Mouse (Mus musculus) lung, embryonic 16.5 days (tissue): Measurements from ENCODE around the gene Ripply1. TPM values are rescaled to one million over a fixed set of nuclear protein-coding genes. Genes with fewer than 3 reads are reported as not detected.

Source experiments
- ATAC-seq: fragments of 200-750 bp; cut with Nextera tagmentation; 2 replicates; pipeline ENCODE4 v1.8.0; 2017; ENCODE audit warnings: low read depth, mild to moderate bottlenecking, moderate library complexity
- H3K27ac ChIP-seq: fragments of 300-500 bp; sonication (generic); 2 replicates; pipeline ENCODE4 v1.5.1; 2014; ENCODE audit warnings: mild to moderate bottlenecking, control low read depth, low read length
- H3K27me3 ChIP-seq: fragments of 300-500 bp; sonication (generic); 2 replicates; pipeline ENCODE4 v1.6.1; 2014; ENCODE audit warnings: low read depth, low read length, mixed read lengths; ENCODE audit not compliant: control insufficient read depth, insufficient read depth
- H3K36me3 ChIP-seq: fragments of 300-500 bp; sonication (generic); 2 replicates; pipeline ENCODE4 v1.6.1; 2014; ENCODE audit warnings: low read length; ENCODE audit not compliant: control insufficient read depth, insufficient read depth
- H3K4me1 ChIP-seq: fragments of 300-500 bp; sonication (generic); replicated peaks from 2 replicates; pipeline ENCODE4 v1.6.1; 2014; ENCODE audit warnings: low read length, mixed read lengths; ENCODE audit not compliant: control insufficient read depth, insufficient read depth
- H3K4me2 ChIP-seq: fragments of 300-500 bp; sonication (generic); 2 replicates; pipeline ENCODE4 v1.6.1; 2014; ENCODE audit warnings: low read depth, low read length, control low read depth
- H3K4me3 ChIP-seq: fragments of 300-500 bp; sonication (generic); 2 replicates; pipeline ENCODE4 v1.5.1; 2014; ENCODE audit warnings: mild to moderate bottlenecking, low read length, control low read depth
- H3K9ac ChIP-seq: fragments of 300-500 bp; sonication (generic); 2 replicates; pipeline ENCODE4 v1.6.1; 2014; ENCODE audit warnings: low read length, control low read depth
- H3K9me3 ChIP-seq: fragments of 300-500 bp; sonication (generic); 2 replicates; pipeline ENCODE4 v1.6.1; 2016; ENCODE audit warnings: low read length; ENCODE audit not compliant: control insufficient read depth
- WGBS: fragments of 180-500 bp; shearing (Covaris S2); extraction: QIAGEN DNeasy Blood & Tissue Kit; methylation state at CpG from one replicate; pipeline ENCODE4 v1.1.7; 2014; 5-methylcytosine and 5-hydroxymethylcytosine counted together
- polyA plus RNA-seq: library from polyadenylated mRNA; unstranded; fragments of >200 nt; fragmentation: Nextera tagmentation; extraction: Ambion mirVana; gene quantifications from 2 replicates; pipeline ENCODE4 v1.2.1, GENCODE M21; 2015

Ripply1 gene
- 0.28 TPM in 1 of 2 replicates, not detected in the other for polyA plus RNA-seq

DNA sequence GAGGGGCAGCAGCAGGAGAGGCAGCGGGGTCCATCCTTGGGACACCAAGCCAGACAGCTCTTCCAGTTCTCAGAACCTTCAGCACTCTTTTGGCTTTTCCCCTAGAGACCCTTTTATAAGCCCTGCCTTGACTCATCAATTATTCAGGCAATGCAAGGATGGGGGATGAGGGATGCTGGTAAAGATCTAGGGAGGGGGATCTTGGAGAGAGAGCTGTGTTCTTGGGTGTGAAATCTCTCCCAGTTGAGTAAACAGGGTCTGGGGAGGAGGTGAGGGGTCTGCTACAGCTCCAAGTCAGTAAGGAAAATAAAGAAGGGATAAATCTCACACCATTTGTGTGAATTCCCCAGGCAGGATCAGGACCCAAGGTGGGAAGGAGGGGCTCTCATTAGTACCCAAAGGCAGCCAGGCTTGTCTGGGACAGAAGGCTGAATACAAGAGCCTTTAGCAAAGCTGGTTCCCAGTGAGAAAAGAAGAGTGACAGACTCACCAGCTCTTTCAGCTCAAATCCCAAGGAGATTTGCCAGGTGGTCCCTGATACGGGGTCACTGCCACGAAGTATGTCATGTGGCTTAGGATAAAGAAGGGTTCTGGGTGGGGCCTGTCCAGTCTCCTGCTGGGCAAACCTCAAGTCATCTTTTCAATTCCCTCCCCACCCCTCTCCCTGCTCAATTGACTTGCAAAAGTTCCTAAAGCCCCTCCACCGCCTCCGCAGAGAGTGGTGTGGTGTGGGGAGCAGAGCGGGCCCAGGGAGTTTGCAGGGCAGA is at the start of gene Ripply1:
Gene Ripply1 (minus strand): TSS at position 76 of the 767 bp plus-strand sequence.
- no peaks in the 10 kb centered on the region for H3K9me3 ChIP-seq
- H3K4me1 ChIP-seq, result no peaks in the 10 kb centered on the region; the same call in 1 of the 2 replicates
- H3K27ac ChIP-seq, result no peak within 1 kb of the TSS
- no peak within 1 kb of the TSS for H3K9ac ChIP-seq
- H3K4me3 ChIP-seq, result no peak within 1 kb of the TSS
- no peaks in the 10 kb centered on the region for H3K36me3 ChIP-seq
- H3K27me3 ChIP-seq, result no peaks in the 10 kb centered on the region; the same call in 1 of the 2 replicates
- no peak for ATAC-seq
- no peak within 1 kb of the TSS for H3K4me2 ChIP-seq
- 62% methylated on average over 6 of the region's 6 CpGs for WGBS

DNA sequence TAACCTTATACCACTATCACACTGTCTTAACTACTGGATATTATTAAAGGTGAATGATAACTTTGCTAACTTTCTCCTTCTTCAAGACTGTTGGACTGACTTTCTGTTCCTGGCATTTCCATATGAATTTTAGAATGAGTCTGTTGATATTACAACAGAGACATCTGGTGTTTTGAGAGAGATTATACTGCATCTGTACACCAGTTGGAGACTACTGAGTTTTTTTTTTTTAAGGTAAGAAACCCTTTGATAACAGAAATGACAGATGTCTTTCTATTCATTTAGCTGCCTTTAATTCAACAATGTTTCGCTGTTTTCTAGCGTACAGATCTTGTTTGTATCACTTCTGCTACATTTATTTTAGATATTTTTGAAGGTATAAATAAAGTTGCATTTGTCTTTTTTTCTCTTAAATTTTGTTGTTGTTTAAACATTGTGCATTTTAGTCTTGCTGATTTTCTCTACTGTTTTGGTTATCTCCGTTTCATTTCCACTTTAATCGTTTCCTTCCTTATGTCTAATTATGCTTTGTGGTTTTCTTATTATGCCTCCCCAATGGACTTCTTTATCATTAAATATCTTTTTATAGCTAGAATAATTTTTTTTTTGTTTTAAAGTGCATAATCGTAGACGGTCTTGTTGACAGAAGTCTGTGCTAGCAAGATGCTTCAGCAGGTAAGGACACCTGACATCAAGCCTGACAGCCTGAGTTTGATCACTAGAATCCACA is 46.4 kb upstream of the Ripply1 start:
- 88% methylated on average over 6 of the region's 6 CpGs for WGBS
- no peak for ATAC-seq
- Histone ChIP-seq H3K4me3 (no peak overlapping the region), H3K27ac (no peak overlapping the region), H3K4me2 (no peak overlapping the region), H3K9me3 (no peaks in the 10 kb centered on the region), H3K9ac (no peak overlapping the region), H3K27me3 (no peaks in the 10 kb centered on the region; the same call in 1 of the 2 replicates), H3K4me1 (no peaks in the 10 kb centered on the region), H3K36me3 (no peaks in the 10 kb centered on the region)

- no peak overlapping the region for H3K4me2 ChIP-seq
- 75% methylated on average over 4 of the region's 4 CpGs for WGBS
- no peaks in the 10 kb centered on the region; the same call in 1 of the 2 replicates for H3K36me3 ChIP-seq
- no peak overlapping the region for H3K27ac ChIP-seq
- no peaks in the 10 kb centered on the region; the same call in 1 of the 2 replicates for H3K27me3 ChIP-seq
- H3K4me3 ChIP-seq, result no peak overlapping the region
- no peaks in the 10 kb centered on the region for H3K4me1 ChIP-seq
- H3K9me3 ChIP-seq, result no peaks in the 10 kb centered on the region
- H3K9ac ChIP-seq, result no peak overlapping the region
- ATAC-seq, result no peak
Observed at GRCm38 (mm10) chrX:139826926-139827325, 44.8 kb upstream of the Ripply1 start.

GRCm38 (mm10) chrX:139825402-139825801 is 43.2 kb upstream of the Ripply1 start:
- Histone ChIP-seq H3K4me1 (no peaks in the 10 kb centered on the region), H3K36me3 (no peaks in the 10 kb centered on the region; the same call in 1 of the 2 replicates), H3K27me3 (no peaks in the 10 kb centered on the region; the same call in 1 of the 2 replicates), H3K4me2 (no peak overlapping the region), H3K9me3 (no peaks in the 10 kb centered on the region), H3K4me3 (no peak overlapping the region), H3K9ac (no peak overlapping the region), H3K27ac (no peak overlapping the region)
- no peak for ATAC-seq
- WGBS, result 74% methylated on average over 1 of the region's 1 CpGs

DNA sequence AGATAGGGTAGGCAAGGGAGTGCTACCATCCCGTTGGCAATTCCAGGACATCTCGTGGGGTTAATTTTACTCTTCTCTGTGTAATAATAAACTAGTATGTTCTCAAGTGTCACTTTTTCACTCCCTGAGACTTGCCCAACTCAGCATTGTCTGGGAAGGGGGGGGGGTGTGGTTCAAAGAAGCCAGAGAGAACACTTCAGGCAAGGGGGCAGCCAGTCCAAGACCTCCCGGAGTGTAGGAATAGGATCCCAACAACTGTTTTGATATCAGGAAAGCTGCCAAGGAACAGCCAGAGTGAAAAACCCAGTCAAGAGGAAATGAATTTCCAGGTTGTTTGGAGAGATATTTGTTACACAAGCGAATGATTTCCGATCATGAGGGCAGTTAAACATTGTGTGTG is 33.0 kb upstream of the Ripply1 start:
- H3K4me2 ChIP-seq, result no peak overlapping the region
- H3K27me3 ChIP-seq, result no peaks in the 10 kb centered on the region
- H3K4me3 ChIP-seq, result no peak overlapping the region
- no peak overlapping the region for H3K27ac ChIP-seq
- no peak overlapping the region for H3K9ac ChIP-seq
- 59% methylated on average over 5 of the region's 5 CpGs for WGBS
- no peak for ATAC-seq
- no peaks in the 10 kb centered on the region for H3K4me1 ChIP-seq
- H3K9me3 ChIP-seq, result no peaks in the 10 kb centered on the region
- H3K36me3 ChIP-seq, result no peaks in the 10 kb centered on the region

- Histone ChIP-seq H3K36me3 (no peaks in the 10 kb centered on the region), H3K27ac (no peak overlapping the region), H3K9me3 (no peaks in the 10 kb centered on the region), H3K27me3 (no peaks in the 10 kb centered on the region), H3K4me1 (no peaks in the 10 kb centered on the region), H3K9ac (no peak overlapping the region), H3K4me2 (no peak overlapping the region), H3K4me3 (no peak overlapping the region)
- no peak for ATAC-seq
- 71% methylated on average over 8 of the region's 8 CpGs for WGBS
Observed at GRCm38 (mm10) chrX:139814018-139814635, 32.0 kb upstream of the Ripply1 start.

DNA sequence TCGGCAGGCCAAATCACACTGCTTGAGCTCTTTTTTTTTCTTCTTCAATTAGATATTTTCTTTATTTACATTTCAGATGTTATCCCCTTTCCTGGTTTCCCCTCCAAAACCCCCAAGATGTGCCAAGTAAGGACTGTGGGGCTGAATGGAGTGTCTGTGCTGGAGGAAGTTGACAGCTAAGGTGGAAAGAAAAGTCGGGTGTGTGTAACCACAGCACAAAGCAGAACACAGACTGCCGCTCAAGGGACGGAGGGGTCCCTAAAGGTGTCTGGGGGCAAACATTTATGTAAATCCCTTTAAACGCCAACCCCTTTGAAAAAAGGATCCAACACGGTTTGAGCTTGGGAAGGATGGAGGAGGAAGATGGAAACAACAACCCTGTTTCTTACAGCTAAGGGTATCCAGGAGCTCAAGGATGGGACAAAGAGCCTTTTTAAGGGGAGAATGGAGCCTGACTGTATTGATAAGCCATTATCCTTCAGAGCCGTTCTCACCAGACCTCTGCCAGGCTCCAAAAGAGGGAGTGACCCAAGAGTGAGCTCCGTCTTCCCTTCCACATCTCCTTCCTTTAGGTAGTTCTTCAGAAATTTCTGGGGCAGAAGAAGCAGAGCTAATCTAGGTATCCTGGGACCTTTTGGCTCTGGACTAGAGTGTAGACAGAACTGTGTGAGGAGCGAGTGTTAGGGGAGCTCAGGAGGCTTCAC is 31.3 kb upstream of the Ripply1 start:
- no peaks in the 10 kb centered on the region for H3K27me3 ChIP-seq
- 65% methylated on average over 9 of the region's 9 CpGs for WGBS
- H3K4me3 ChIP-seq, result no peak overlapping the region
- H3K36me3 ChIP-seq, result no peaks in the 10 kb centered on the region
- H3K9me3 ChIP-seq, result no peaks in the 10 kb centered on the region
- H3K9ac ChIP-seq, result no peak overlapping the region
- no peak for ATAC-seq
- no peak overlapping the region for H3K27ac ChIP-seq
- H3K4me2 ChIP-seq, result no peak overlapping the region
- H3K4me1 ChIP-seq, result no peaks in the 10 kb centered on the region

DNA sequence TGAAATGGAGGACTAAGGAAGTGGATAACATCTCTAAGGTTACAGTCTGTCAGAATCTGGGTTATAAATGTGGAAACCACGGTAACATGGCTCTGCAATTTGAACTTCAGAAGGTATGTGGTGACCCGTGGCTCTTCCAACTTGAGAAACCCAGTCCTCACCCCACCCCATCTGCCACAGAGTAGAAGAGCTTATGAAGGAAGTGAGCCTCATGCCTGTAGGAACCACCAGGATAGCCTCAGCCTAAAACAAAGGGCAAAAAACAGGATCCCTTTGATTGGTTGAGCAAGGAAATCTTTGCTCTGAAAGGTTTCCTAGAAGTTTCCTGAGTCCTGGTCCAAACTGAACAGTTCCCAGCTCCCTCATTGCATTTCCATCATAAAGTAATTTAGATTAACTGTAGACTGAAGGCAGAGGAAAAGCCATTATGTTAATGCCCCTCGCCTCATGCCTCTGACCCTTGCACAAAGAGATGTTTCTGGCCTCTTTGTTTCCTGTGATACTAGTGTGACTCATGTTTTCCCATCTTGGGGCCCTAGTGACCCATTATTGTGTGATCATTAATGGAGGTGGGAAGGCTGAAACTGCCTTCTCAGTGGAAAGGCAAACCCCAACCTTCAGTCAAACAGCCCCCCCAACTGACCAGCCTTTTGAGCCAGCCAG is 30.6 kb upstream of the Ripply1 start:
- Histone ChIP-seq H3K27ac (no peak overlapping the region), H3K9me3 (no peaks in the 10 kb centered on the region), H3K36me3 (no peaks in the 10 kb centered on the region), H3K27me3 (no peaks in the 10 kb centered on the region), H3K9ac (no peak overlapping the region), H3K4me2 (no peak overlapping the region), H3K4me3 (no peak overlapping the region), H3K4me1 (no peaks in the 10 kb centered on the region)
- WGBS, result 58% methylated on average over 3 of the region's 3 CpGs
- no peak for ATAC-seq
